Mouse (Mus musculus): ENCODE measurements around the gene Gm10974.

The Gm10974 gene

GRCm38 (mm10) chr7:66365904-66366303 is at the start of gene Gm10974:
Gene Gm10974, plus strand, starts transcription at chr7:66365905.
- DNase-seq (ENCODE audit: low spot score in 2 of 2), result no peak

- DNase-seq (ENCODE audit: low spot score in 2 of 2), result no peak
These were observed 47.6 kb upstream of the Gm10974 start for GRCm38 (mm10) chr7:66318147-66318546.

GRCm38 (mm10) chr7:66320996-66321395 is 44.7 kb upstream of the Gm10974 start:
- no peak for DNase-seq (ENCODE audit: low spot score in 2 of 2)

- DNase-seq (ENCODE audit: low spot score in 2 of 2), result no peak
These were observed 42.3 kb upstream of the Gm10974 start for GRCm38 (mm10) chr7:66323252-66324015.

GRCm38 (mm10) chr7:66325419-66326053 is 40.2 kb upstream of the Gm10974 start:
- DNase-seq (ENCODE audit: low spot score in 2 of 2), result no peak

- no peak for DNase-seq (ENCODE audit: low spot score in 2 of 2)
These were observed 38.2 kb upstream of the Gm10974 start for GRCm38 (mm10) chr7:66327516-66327915.

GRCm38 (mm10) chr7:66330610-66331009 is 35.1 kb upstream of the Gm10974 start:
- DNase-seq (ENCODE audit: low spot score in 2 of 2), result no peak

- DNase-seq (ENCODE audit: low spot score in 2 of 2), result no peak
These were observed 33.4 kb upstream of the Gm10974 start for GRCm38 (mm10) chr7:66332340-66332739.

- DNase-seq (ENCODE audit: low spot score in 2 of 2), result peak in 1 of 2 experiments; percentile 40
These were observed 31.7 kb upstream of the Gm10974 start for GRCm38 (mm10) chr7:66333906-66334500.

GRCm38 (mm10) chr7:66336955-66337354 is 28.8 kb upstream of the Gm10974 start:
- DNase-seq (ENCODE audit: low spot score in 2 of 2), result no peak

GRCm38 (mm10) chr7:66339625-66340024 is 26.1 kb upstream of the Gm10974 start:
- no peak for DNase-seq (ENCODE audit: low spot score in 2 of 2)

GRCm38 (mm10) chr7:66340044-66340443 is 25.7 kb upstream of the Gm10974 start:
- no peak for DNase-seq (ENCODE audit: low spot score in 2 of 2)

- peak; percentile 27 to 67 for DNase-seq (ENCODE audit: low spot score in 2 of 2)
These were observed 23.4 kb upstream of the Gm10974 start for GRCm38 (mm10) chr7:66342323-66342722.

GRCm38 (mm10) chr7:66342831-66343230 is 22.9 kb upstream of the Gm10974 start:
- no peak for DNase-seq (ENCODE audit: low spot score in 2 of 2)

- no peak for DNase-seq (ENCODE audit: low spot score in 2 of 2)
These were observed 22.4 kb upstream of the Gm10974 start for GRCm38 (mm10) chr7:66343307-66343706.

GRCm38 (mm10) chr7:66346959-66347663 is 18.6 kb upstream of the Gm10974 start:
- DNase-seq (ENCODE audit: low spot score in 2 of 2), result no peak

GRCm38 (mm10) chr7:66348588-66348987 is 17.1 kb upstream of the Gm10974 start:
- DNase-seq (ENCODE audit: low spot score in 2 of 2), result no peak

- no peak for DNase-seq (ENCODE audit: low spot score in 2 of 2)
These were observed 16.0 kb upstream of the Gm10974 start for GRCm38 (mm10) chr7:66349670-66350069.

GRCm38 (mm10) chr7:66351074-66351473 is 14.6 kb upstream of the Gm10974 start:
- no peak for DNase-seq (ENCODE audit: low spot score in 2 of 2)

GRCm38 (mm10) chr7:66354911-66355310 is 10.8 kb upstream of the Gm10974 start:
- no peak for DNase-seq (ENCODE audit: low spot score in 2 of 2)

- no peak for DNase-seq (ENCODE audit: low spot score in 2 of 2)
These were observed 9.7 kb upstream of the Gm10974 start for GRCm38 (mm10) chr7:66355791-66356522.

- DNase-seq (ENCODE audit: low spot score in 2 of 2), result no peak
These were observed 7.2 kb upstream of the Gm10974 start for GRCm38 (mm10) chr7:66358461-66358860.

Data from spleen, postnatal 10 days (tissue).